Mouse (Mus musculus) CH12.LX (cell line): ENCODE results near the gene Hand1. TPM values are rescaled to one million over a fixed set of nuclear protein-coding genes. Genes with fewer than 3 reads are reported as not detected.

Experiments
- DNase-seq: peaks from one replicate; pipeline ENCODE4 v3.0.0-alpha.2; 2013; ENCODE audit errors: extremely low read depth
- H3K27ac ChIP-seq: 2 replicates; pipeline ENCODE4 v1.5.1; 2012; ENCODE audit warnings: low read depth, mild to moderate bottlenecking, control low read depth, moderate library complexity; ENCODE audit not compliant: insufficient read depth
- H3K27me3 ChIP-seq: replicated peaks from 2 replicates; pipeline ENCODE3; 2012; ENCODE audit warnings: inconsistent platforms
- H3K36me3 ChIP-seq, 2 experiments: replicated peaks in 1 of 2; 2 replicates each; pipeline versions ENCODE3 to v1.6.1; 2012; ENCODE audit warnings: inconsistent platforms in 1 of 2, low read length in 1 of 2, mild to moderate bottlenecking in 1 of 2, mixed read lengths in 1 of 2, moderate library complexity in 1 of 2; ENCODE audit not compliant: control insufficient read depth in 1 of 2, insufficient read depth in 1 of 2
- H3K4me1 ChIP-seq, 2 experiments: 2 replicates each; pipeline ENCODE4 v1.6.1; 2012; ENCODE audit warnings: inconsistent platforms in 1 of 2, moderate library complexity in 1 of 2; ENCODE audit not compliant: insufficient read depth in 2 of 2, control insufficient read depth in 1 of 2
- H3K4me2 ChIP-seq: 2 replicates; pipeline ENCODE4 v1.6.1; 2012; ENCODE audit warnings: low read depth, mild to moderate bottlenecking, control low read depth; ENCODE audit not compliant: poor library complexity, insufficient read depth, severe bottlenecking
- H3K4me3 ChIP-seq, 3 experiments: fragments of 150-350 bp in 1 of 3; sonication (generic) in 1 of 3; replicated peaks in 1 of 3; 2 replicates each; pipeline versions ENCODE3 to v1.5.1; 2011 to 2012; ENCODE audit warnings: low read depth in 2 of 3, low read length in 2 of 3, mild to moderate bottlenecking in 2 of 3, moderate library complexity in 2 of 3, control low read depth in 1 of 3, improper control_type of control experiment in 1 of 3, inconsistent platforms in 1 of 3, mixed read lengths in 1 of 3; ENCODE audit not compliant: poor library complexity in 1 of 3
- H3K79me2 ChIP-seq: replicated peaks from 2 replicates; pipeline ENCODE4 v1.6.1; 2012; ENCODE audit warnings: mild to moderate bottlenecking, moderate library complexity; ENCODE audit not compliant: control insufficient read depth, poor library complexity, insufficient read depth, severe bottlenecking; ENCODE audit errors: extremely low read depth
- H3K9ac ChIP-seq: 2 replicates; pipeline ENCODE4 v1.6.1; 2012; ENCODE audit warnings: low read depth, mild to moderate bottlenecking, control low read depth, moderate library complexity; ENCODE audit not compliant: insufficient read depth
- H3K9me3 ChIP-seq: replicated peaks from 2 replicates; pipeline ENCODE3; 2012; ENCODE audit warnings: low read length, inconsistent platforms, mixed read lengths
- BHLHE40 ChIP-seq: IDR thresholded peaks from 2 replicates; pipeline ENCODE4 v1.6.1; 2011; ENCODE audit warnings: mild to moderate bottlenecking, low read depth, low read length, improper control_type of control experiment
- CTCF ChIP-seq, 2 experiments: IDR thresholded peaks in 1 of 2; conservative IDR thresholded peaks in 1 of 2; 2 replicates each; pipeline ENCODE4 v1.5.1; 2011 to 2012; ENCODE audit warnings: low read depth in 2 of 2, low read length in 2 of 2, improper control_type of control experiment in 1 of 2, inconsistent platforms in 1 of 2, mild to moderate bottlenecking in 1 of 2, moderate library complexity in 1 of 2
- E2F4 ChIP-seq: IDR thresholded peaks from 2 replicates; pipeline ENCODE4 v1.6.1; 2011; ENCODE audit warnings: low read depth, low read length, improper control_type of control experiment; ENCODE audit not compliant: insufficient replicate concordance
- ELF1 ChIP-seq: IDR thresholded peaks from 2 replicates; pipeline ENCODE4 v1.6.1; 2014; ENCODE audit warnings: low read depth, mild to moderate bottlenecking, inconsistent platforms, low read length, improper control_type of control experiment
- EP300 ChIP-seq: IDR thresholded peaks from 2 replicates; pipeline ENCODE4 v1.6.1; 2011; ENCODE audit warnings: low read length, improper control_type of control experiment
- GABPA ChIP-seq: IDR thresholded peaks from 2 replicates; pipeline ENCODE4 v1.6.1; 2012; ENCODE audit warnings: low read depth, low read length, improper control_type of control experiment, inconsistent platforms; ENCODE audit not compliant: insufficient replicate concordance
- IRF4 ChIP-seq: IDR thresholded peaks from 2 replicates; pipeline ENCODE4 v1.6.1; 2014; ENCODE audit warnings: low read depth, mild to moderate bottlenecking, inconsistent platforms, low read length, improper control_type of control experiment
- JUN ChIP-seq: IDR thresholded peaks from 2 replicates; pipeline ENCODE4 v1.6.1; 2011; ENCODE audit warnings: low read depth, mild to moderate bottlenecking, low read length, improper control_type of control experiment, moderate library complexity; ENCODE audit not compliant: insufficient read depth
- KAT2A ChIP-seq: IDR thresholded peaks from 2 replicates; pipeline ENCODE4 v1.6.1; 2012; ENCODE audit warnings: low read length, improper control_type of control experiment, inconsistent platforms; ENCODE audit not compliant: insufficient replicate concordance
- MAFK ChIP-seq: IDR thresholded peaks from 2 replicates; pipeline ENCODE4 v1.6.1; 2011; ENCODE audit warnings: low read length, improper control_type of control experiment; ENCODE audit not compliant: insufficient replicate concordance
- MAX ChIP-seq: IDR thresholded peaks from 2 replicates; pipeline ENCODE4 v1.6.1; 2011; ENCODE audit warnings: low read length, improper control_type of control experiment
- MAZ ChIP-seq: IDR thresholded peaks from 2 replicates; pipeline ENCODE4 v1.6.1; 2012; ENCODE audit warnings: low read depth, mild to moderate bottlenecking, inconsistent platforms, low read length, improper control_type of control experiment, moderate library complexity
- MEF2A ChIP-seq: IDR thresholded peaks from 2 replicates; pipeline ENCODE4 v1.6.1; 2014; ENCODE audit warnings: low read depth, mild to moderate bottlenecking, inconsistent platforms, low read length, improper control_type of control experiment, borderline replicate concordance
- MXI1 ChIP-seq: IDR thresholded peaks from 2 replicates; pipeline ENCODE4 v1.6.1; 2011; ENCODE audit warnings: mild to moderate bottlenecking, low read depth, low read length, improper control_type of control experiment
- NELFE ChIP-seq: IDR thresholded peaks from 2 replicates; pipeline ENCODE4 v1.6.1; 2011; ENCODE audit warnings: low read depth, low read length, improper control_type of control experiment
- POLR2AphosphoS2 ChIP-seq: IDR thresholded peaks from 2 replicates; pipeline ENCODE4 v1.6.1; 2011; ENCODE audit warnings: low read depth, low read length, improper control_type of control experiment
- RAD21 ChIP-seq: IDR thresholded peaks from 2 replicates; pipeline ENCODE4 v1.6.1; 2011; ENCODE audit warnings: low read depth, mild to moderate bottlenecking, low read length, improper control_type of control experiment, moderate library complexity
- SIN3A ChIP-seq: IDR thresholded peaks from 2 replicates; pipeline ENCODE4 v1.6.1; 2012; ENCODE audit warnings: low read length, improper control_type of control experiment, inconsistent platforms
- SMC3 ChIP-seq: IDR thresholded peaks from 2 replicates; pipeline ENCODE4 v1.6.1; 2011; ENCODE audit warnings: low read depth, low read length, improper control_type of control experiment
- TBP ChIP-seq: conservative IDR thresholded peaks from 2 replicates; pipeline ENCODE4 v1.6.1; 2011; ENCODE audit warnings: low read depth, low read length, improper control_type of control experiment
- TCF12 ChIP-seq: IDR thresholded peaks from 2 replicates; pipeline ENCODE4 v1.6.1; 2014; ENCODE audit warnings: low read depth, mild to moderate bottlenecking, inconsistent platforms, low read length, improper control_type of control experiment
- USF1 ChIP-seq: IDR thresholded peaks from 2 replicates; pipeline ENCODE4 v1.6.1; 2014; ENCODE audit warnings: low read depth, mild to moderate bottlenecking, inconsistent platforms, low read length, improper control_type of control experiment
- ZC3H11A ChIP-seq: IDR thresholded peaks from 2 replicates; pipeline ENCODE4 v1.6.1; 2012; ENCODE audit warnings: low read depth, mild to moderate bottlenecking, inconsistent platforms, low read length, improper control_type of control experiment
- ZKSCAN1 ChIP-seq: IDR thresholded peaks from 2 replicates; pipeline ENCODE4 v1.6.1; 2012; ENCODE audit warnings: low read depth, inconsistent platforms, low read length, improper control_type of control experiment, borderline replicate concordance
- ZNF384 ChIP-seq: IDR thresholded peaks from 2 replicates; pipeline ENCODE4 v1.6.1; 2012; ENCODE audit warnings: low read depth, low read length, improper control_type of control experiment, inconsistent platforms
- dilution Hi-C: fragments of 300-500 bp; cut with MboI; formaldehyde crosslinking; loops from 2 replicates; pipeline ENCODE4 v1.14.3; 2020; ENCODE audit warnings: low sequenced_read_pairs; ENCODE audit not compliant: extremely low pct_unique_long_range_greater_than_20kb, extremely low pct_ligation_motif_present
- in situ Hi-C: fragments of 300-500 bp; cut with MboI; formaldehyde crosslinking; loops from 3 replicates; pipeline ENCODE4 v1.14.3; 2019; ENCODE audit warnings: low sequenced_read_pairs, low pct_ligation_motif_present, low pct_unique_long_range_greater_than_20kb, mixed read lengths
- polyA plus RNA-seq: library from polyadenylated mRNA; unstranded; fragments of >175 nt; gene quantifications from 2 replicates; pipeline ENCODE4 v1.2.1, GENCODE M21; 2012; ENCODE audit warnings: low read depth; ENCODE audit not compliant: insufficient read length
- total RNA-seq, 2 experiments: library from RNA; depleted of rRNA; stranded (reverse); fragments of 300-350 nt in 1 of 2; fragments of >200 nt in 1 of 2; gene quantifications; 2 replicates each; pipeline ENCODE4 v1.2.3; 2012 to 2014

The Hand1 gene
- total and polyA plus RNA-seq, 3 experiments, result not detected

GRCm38 (mm10) chr11:57857709-57858108 is 25.1 kb upstream of the Hand1 start:
- Histone ChIP-seq H3K9me3 (peaks cover 5% of the 10 kb centered on the region), H3K27ac (no peak overlapping the region), H3K36me3 (no peaks in the 10 kb centered on the region), H3K79me2 (no peaks in the 10 kb centered on the region), H3K4me2 (no peak overlapping the region), H3K4me3 (no peak overlapping the region), H3K4me1 (0 out of 4 replicates have a peak, but pooled peaks cover 0 to 4% of the 10 kb centered on the region in 2 experiments), H3K27me3 (peaks cover 53% of the 10 kb centered on the region), H3K9ac (no peak overlapping the region)
- TF ChIP-seq ELF1 (no peak), MEF2A (no peak), IRF4 (no peak), BHLHE40 (no peak)
- in situ Hi-C loops (no loop called here), dilution Hi-C loops (no loop called here)
- DNase-seq, result no peak

DNA sequence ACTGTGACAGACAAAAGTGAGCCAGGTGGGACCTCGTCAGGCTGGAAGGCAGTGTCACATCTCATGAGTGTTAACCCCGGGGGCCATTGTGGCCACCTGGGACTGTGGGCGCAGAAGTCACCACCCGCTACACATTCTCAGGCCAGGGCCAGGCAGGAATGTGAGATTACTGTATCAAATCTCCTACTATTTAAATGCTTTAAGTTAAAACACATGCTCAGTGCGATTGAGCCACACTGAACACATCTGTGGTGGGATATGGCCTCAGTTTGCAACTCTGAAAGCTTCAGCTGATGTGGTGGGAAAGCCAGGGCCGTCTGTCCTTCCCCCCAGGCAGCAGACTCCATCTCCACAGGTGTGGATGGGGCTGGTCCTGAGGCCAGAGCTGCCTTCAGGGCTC is 21.0 kb upstream of the Hand1 start:
- no peak for TF ChIP-seq USF1
- no peak for TF ChIP-seq MAFK
- no peak for TF ChIP-seq TCF12
- no peak for TF ChIP-seq NELFE
- no peak for TF ChIP-seq TBP
- no peak for TF ChIP-seq GABPA
- TF ChIP-seq EP300, result no peak
- no peak for TF ChIP-seq MAZ
- no peak for TF ChIP-seq CTCF (conservative IDR thresholded peaks at IDR 0.05 in 1 of 2, IDR thresholded peaks at IDR 0.05 in 1 of 2; ENCODE audit: low read depth in 2 of 2, low read length in 2 of 2)
- TF ChIP-seq SIN3A, result no peak
- TF ChIP-seq IRF4, result no peak
- no peak for TF ChIP-seq ELF1
- no peak for TF ChIP-seq MAX

DNA sequence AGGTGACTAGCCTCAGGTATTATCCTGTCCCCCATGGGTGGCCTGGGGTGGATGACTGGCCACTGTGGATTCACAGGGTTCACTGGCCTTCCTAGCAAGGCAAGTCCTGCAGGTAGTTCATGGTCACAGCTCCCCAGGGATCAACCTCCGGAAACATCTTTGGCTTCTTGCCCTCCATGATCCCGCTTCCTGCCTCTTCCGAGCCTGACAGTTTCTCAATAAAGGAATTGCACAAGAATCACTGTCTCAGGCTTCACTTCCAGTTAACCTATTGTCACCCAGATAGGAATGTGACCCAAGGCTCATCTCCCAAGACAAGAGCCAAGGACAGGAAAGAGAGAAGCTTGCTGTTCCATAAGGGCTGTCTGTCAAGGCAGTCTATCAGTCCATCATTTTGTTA is 18.3 kb upstream of the Hand1 start:
- no peak overlapping the region for H3K4me3 ChIP-seq

More for the DNA sequence above, 21.0 kb upstream of the Hand1 start:
- no peak overlapping the region for H3K4me2 ChIP-seq
- peaks cover 3 to 4% of the 10 kb centered on the region in 2 experiments; a peak in 1 of 4 replicates for H3K4me1 ChIP-seq
- DNase-seq, result no peak
- H3K36me3 ChIP-seq, result no peaks in the 10 kb centered on the region
- H3K4me3 ChIP-seq, result no peak overlapping the region
- in situ Hi-C loops, result no loop called here
- H3K9me3 ChIP-seq, result no peaks in the 10 kb centered on the region
- no peaks in the 10 kb centered on the region for H3K79me2 ChIP-seq
- no peak overlapping the region for H3K27ac ChIP-seq
- H3K9ac ChIP-seq, result no peak overlapping the region
- peaks cover 74% of the 10 kb centered on the region for H3K27me3 ChIP-seq
- dilution Hi-C loops, result no loop called here

More for the DNA sequence above, 18.3 kb upstream of the Hand1 start:
- Histone ChIP-seq H3K27me3 (peaks cover 67% of the 10 kb centered on the region), H3K9me3 (no peaks in the 10 kb centered on the region), H3K27ac (no peak overlapping the region), H3K79me2 (no peaks in the 10 kb centered on the region), H3K4me1 (peaks cover 7 to 12% of the 10 kb centered on the region in 2 experiments; a peak in 3 of 4 replicates), H3K4me2 (no peak overlapping the region), H3K9ac (no peak overlapping the region), H3K36me3 (no peaks in the 10 kb centered on the region)
- dilution Hi-C loops, result no loop called here
- no peak for TF ChIP-seq RAD21
- no peak for TF ChIP-seq USF1
- no peak for TF ChIP-seq ELF1
- no peak for TF ChIP-seq IRF4
- TF ChIP-seq KAT2A, result no peak
- no peak for TF ChIP-seq ZNF384
- TF ChIP-seq MXI1, result no peak
- no peak for TF ChIP-seq JUN
- TF ChIP-seq POLR2AphosphoS2, result no peak
- no peak for TF ChIP-seq EP300
- TF ChIP-seq SIN3A, result no peak
- TF ChIP-seq SMC3, result no peak
- no peak for TF ChIP-seq E2F4
- no peak for TF ChIP-seq BHLHE40
- no peak for TF ChIP-seq ZKSCAN1
- TF ChIP-seq NELFE, result no peak
- TF ChIP-seq ZC3H11A, result no peak
- no peak for DNase-seq
- in situ Hi-C loops, result no loop called here
